Mouse (Mus musculus) embryonic stem cell, embryonic (primary cell): ENCODE data around the gene Sdcbp2.

Experiments
- CTCF ChIA-PET, 4 experiments: fragments of 300-600 bp in 2 of 4; fragments of 350-600 bp in 2 of 4; sonication (Branson Sonifier 250); formaldehyde crosslinking; loops; one replicate each; lab custom pipeline; 2022; ENCODE audit warnings: inconsistent platforms in 2 of 4; lab: Charles Lee
- POLR2A ChIA-PET, 4 experiments: fragments of 300-600 bp in 2 of 4; fragments of 350-600 bp in 2 of 4; sonication (Branson Sonifier 250); formaldehyde crosslinking; loops; one replicate each; lab custom pipeline; 2022; ENCODE audit warnings: antibody characterized with exemption in 4 of 4, inconsistent platforms in 1 of 4; lab: Charles Lee

The Sdcbp2 gene

GRCm38 (mm10) chr2:151549615-151550121 lies 22.8 kb upstream of the Sdcbp2 start:
- POLR2A ChIA-PET, result interaction anchor here (0.5 to 9.0 kb wide), 15 partner anchors 8 to 1595 kb away, joined by 3 to 98 read pairs (median 3); partner anchors contain the start of gene Fkbp1a (in 1 of the 4)
- CTCF ChIA-PET, result no interaction called here

GRCm38 (mm10) chr2:151562930-151563921 lies 9.2 kb upstream of the Sdcbp2 start:
- ChIA-PET POLR2A (interaction anchor here in 1 of 4 experiments (0.5 to 2.2 kb wide), 5 partner anchors 8 to 804 kb away, joined by 3 to 8 read pairs (median 3); no protein-coding TSS in a partner anchor), CTCF (no interaction called here)

- CTCF ChIA-PET, result no interaction called here
- POLR2A ChIA-PET, result interaction anchor here in 2 of 4 experiments (0.5 to 2.2 kb wide), 4 partner anchors 9 to 803 kb away, joined by 3 to 8 read pairs (median 6); no protein-coding TSS in a partner anchor
Observed at GRCm38 (mm10) chr2:151564006-151564405, 8.4 kb upstream of the Sdcbp2 start.

- POLR2A ChIA-PET, result interaction anchor here in 3 of 4 experiments (0.6 to 2.2 kb wide), 7 partner anchors 9 to 766 kb away, joined by 3 to 8 read pairs (median 3); no protein-coding TSS in a partner anchor
- CTCF ChIA-PET, result no interaction called here
Observed at GRCm38 (mm10) chr2:151564986-151565385, 7.4 kb upstream of the Sdcbp2 start.

- POLR2A ChIA-PET, result interaction anchor here in 1 of 4 experiments (0.7 to 1.4 kb wide), 2 partner anchors 8 to 23 kb away, joined by 4 read pairs; no protein-coding TSS in a partner anchor
- CTCF ChIA-PET, result no interaction called here
Observed at GRCm38 (mm10) chr2:151566856-151567255, 5.6 kb upstream of the Sdcbp2 start.

- CTCF ChIA-PET, result no interaction called here
- POLR2A ChIA-PET, result interaction anchor here in 2 of 4 experiments (0.5 to 1.6 kb wide), 8 partner anchors 11 to 27 kb away, joined by 3 to 7 read pairs (median 4); partner anchors contain the start of gene Fkbp1a (in 1 of the 2)
Observed at GRCm38 (mm10) chr2:151569452-151569851, 3.0 kb upstream of the Sdcbp2 start.

- CTCF ChIA-PET, result interaction anchor here in 1 of 4 experiments (0.7 kb wide), 1 partner anchor 16 kb away, joined by 5 read pairs; no protein-coding TSS in a partner anchor
Observed at GRCm38 (mm10) chr2:151573667-151574066, 1.2 kb downstream of the Sdcbp2 start.

GRCm38 (mm10) chr2:151574607-151575006 lies 2.2 kb downstream of the Sdcbp2 start:
- ChIA-PET CTCF (interaction anchor here in 3 of 4 experiments (0.6 to 1.0 kb wide), 3 partner anchors 19 to 58 kb away, joined by 3 to 5 read pairs (median 4); partner anchors contain the start of gene Snph (in 1 of the 3)), POLR2A (interaction anchor here in 3 of 4 experiments (0.6 to 2.7 kb wide), 9 partner anchors 19 to 535 kb away, joined by 3 to 15 read pairs (median 3); partner anchors contain the start of genes Fkbp1a (in 2 of the 3), Nanp (in 1 of the 3) and Ninl (in 1 of the 3))

More at GRCm38 (mm10) chr2:151573667-151574066, 1.2 kb downstream of the Sdcbp2 start:
- POLR2A ChIA-PET, result interaction anchor here in 1 of 4 experiments (0.6 to 1.9 kb wide), 4 partner anchors 18 to 229 kb away, joined by 4 to 7 read pairs (median 6); no protein-coding TSS in a partner anchor

GRCm38 (mm10) chr2:151575119-151575698 lies 2.8 kb downstream of the Sdcbp2 start:
- CTCF ChIA-PET, result interaction anchor here in 3 of 4 experiments (0.6 to 1.2 kb wide), 4 partner anchors 20 to 173 kb away, joined by 3 to 5 read pairs (median 4); partner anchors contain the start of gene Snph (in 1 of the 3)
- POLR2A ChIA-PET, result interaction anchor here in 3 of 4 experiments (0.6 to 2.7 kb wide), 16 partner anchors 19 to 536 kb away, joined by 3 to 15 read pairs (median 4); partner anchors contain the start of genes Fkbp1a (in 3 of the 3), Nanp (in 1 of the 3), Ninl (in 1 of the 3) and Snph (in 1 of the 3)

- CTCF ChIA-PET, result interaction anchor here in 2 of 4 experiments (0.9 to 1.2 kb wide), 2 partner anchors 45 to 172 kb away, joined by 3 to 4 read pairs; no protein-coding TSS in a partner anchor
- POLR2A ChIA-PET, result interaction anchor here in 3 of 4 experiments (0.5 to 2.7 kb wide), 23 partner anchors 17 to 537 kb away, joined by 3 to 15 read pairs (median 3); partner anchors contain the start of genes Fkbp1a (in 2 of the 3), Snph (in 2 of the 3), Nanp (in 1 of the 3) and Ninl (in 1 of the 3)
Observed at GRCm38 (mm10) chr2:151575699-151576389, 3.4 kb downstream of the Sdcbp2 start.

- POLR2A ChIA-PET, result interaction anchor here in 3 of 4 experiments (0.8 to 2.0 kb wide), 4 partner anchors 9 to 392 kb away, joined by 3 to 6 read pairs (median 3); no protein-coding TSS in a partner anchor
- CTCF ChIA-PET, result no interaction called here
Observed at GRCm38 (mm10) chr2:151579183-151579582, 6.8 kb downstream of the Sdcbp2 start.

- ChIA-PET CTCF (no interaction called here), POLR2A (interaction anchor here in 1 of 4 experiments (1.6 to 2.0 kb wide), 2 partner anchors 7 to 27 kb away, joined by 3 to 6 read pairs; no protein-coding TSS in a partner anchor)
Observed at GRCm38 (mm10) chr2:151580945-151581344, 8.5 kb downstream of the Sdcbp2 start.

- CTCF ChIA-PET, result interaction anchor here in 1 of 4 experiments (1.0 kb wide), 1 partner anchor 98 kb away, joined by 3 read pairs; no protein-coding TSS in a partner anchor
Observed at GRCm38 (mm10) chr2:151585934-151586333, 13.5 kb downstream of the Sdcbp2 start.

GRCm38 (mm10) chr2:151586807-151587206 lies 14.4 kb downstream of the Sdcbp2 start:
- CTCF ChIA-PET, result interaction anchor here in 1 of 4 experiments (0.8 kb wide), 1 partner anchor 161 kb away, joined by 3 read pairs; no protein-coding TSS in a partner anchor
- POLR2A ChIA-PET, result interaction anchor here in 2 of 4 experiments (0.6 to 1.2 kb wide), 2 partner anchors 8 to 24 kb away, joined by 3 read pairs; no protein-coding TSS in a partner anchor

More at GRCm38 (mm10) chr2:151585934-151586333, 13.5 kb downstream of the Sdcbp2 start:
- POLR2A ChIA-PET, result interaction anchor here in 1 of 4 experiments (0.7 kb wide), 1 partner anchor 12 kb away, joined by 3 read pairs; no protein-coding TSS in a partner anchor

- POLR2A ChIA-PET, result interaction anchor here in 2 of 4 experiments (0.6 to 1.2 kb wide), 2 partner anchors 9 to 24 kb away, joined by 3 read pairs; no protein-coding TSS in a partner anchor
- CTCF ChIA-PET, result interaction anchor here in 1 of 4 experiments (0.8 kb wide), 1 partner anchor 161 kb away, joined by 3 read pairs; no protein-coding TSS in a partner anchor
Observed at GRCm38 (mm10) chr2:151587306-151587705, 14.9 kb downstream of the Sdcbp2 start.

GRCm38 (mm10) chr2:151598068-151598467 lies 25.6 kb downstream of the Sdcbp2 start:
- POLR2A ChIA-PET, result interaction anchor here in 1 of 4 experiments (0.5 kb wide), 1 partner anchor 12 kb away, joined by 3 read pairs; no protein-coding TSS in a partner anchor
- CTCF ChIA-PET, result no interaction called here
